Mouse (Mus musculus): Measurements from ENCODE around the gene Zfp644.

DNA sequence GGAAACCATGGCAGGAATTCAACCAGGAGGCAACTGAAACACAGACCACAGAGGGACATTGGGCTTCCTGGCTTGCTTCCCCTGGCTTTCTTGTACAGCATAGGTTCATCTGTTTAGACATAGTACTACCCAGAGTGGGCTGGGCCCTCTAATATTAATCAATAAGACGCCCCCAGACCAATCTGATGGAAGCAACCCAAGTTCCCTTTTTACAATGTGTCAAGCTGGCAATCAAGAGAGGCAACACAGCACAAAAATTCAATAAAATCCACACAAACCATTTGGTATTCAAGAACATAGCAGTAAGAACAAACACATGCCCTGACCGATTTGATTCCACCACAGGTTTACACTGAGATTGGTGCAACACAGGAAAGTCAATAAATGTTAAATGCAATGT lies 82.1 kb downstream of the Zfp644 start:
- no peak for TF ChIP-seq POLR2A (IDR thresholded peaks at IDR 0.05; ENCODE audit: low read depth, low read length)
- no peak for TF ChIP-seq CTCF (IDR thresholded peaks at IDR 0.05; ENCODE audit: borderline replicate concordance, insufficient read depth, low read length)

Data from embryonic fibroblast, embryonic 13.5 days (primary cell).